Mouse (Mus musculus) liver, adult 2 months (tissue): ENCODE data around the gene Cntnap5b. TPM values are rescaled to one million over a fixed set of nuclear protein-coding genes. Genes with fewer than 3 reads are reported as not detected.
A peak's percentile ranks its signal among the peaks of the same experiment; 100 is the strongest.

ENCODE experiments used
- DNase-seq: peaks from one replicate; pipeline ENCODE4 v3.0.0-alpha.2; 2011; ENCODE audit warnings: low read depth, low spot score; ENCODE audit errors: extremely low read depth
- H3K27ac ChIP-seq: fragments of 200-500 bp; replicated peaks from 2 replicates; pipeline ENCODE4 v1.5.1; 2012; ENCODE audit warnings: low read depth, mild to moderate bottlenecking, control low read depth, inconsistent platforms, low read length; ENCODE audit not compliant: insufficient read depth
- H3K27me3 ChIP-seq: fragments of 200-500 bp; 2 replicates; pipeline ENCODE4 v1.6.1; 2012; ENCODE audit warnings: mild to moderate bottlenecking, moderate library complexity, low read length, inconsistent platforms; ENCODE audit not compliant: control insufficient read depth, insufficient read depth
- H3K36me3 ChIP-seq: fragments of 200-500 bp; 2 replicates; pipeline ENCODE4 v1.6.1; 2012; ENCODE audit warnings: low read length, inconsistent platforms; ENCODE audit not compliant: control insufficient read depth, insufficient read depth
- H3K4me1 ChIP-seq: fragments of 200-500 bp; 2 replicates; pipeline ENCODE4 v1.6.1; 2011; ENCODE audit warnings: low read length; ENCODE audit not compliant: control insufficient read depth, insufficient read depth
- H3K4me3 ChIP-seq: fragments of 200-500 bp; 2 replicates; pipeline ENCODE4 v1.5.1; 2011; ENCODE audit warnings: low read depth, mild to moderate bottlenecking, control low read depth, low read length, moderate library complexity; ENCODE audit not compliant: insufficient read depth
- H3K79me2 ChIP-seq: fragments of 200-500 bp; 2 replicates; pipeline ENCODE4 v1.6.1; 2012; ENCODE audit warnings: inconsistent platforms, mild to moderate bottlenecking, low read length, moderate library complexity; ENCODE audit not compliant: control insufficient read depth, insufficient read depth
- H3K9ac ChIP-seq: fragments of 200-500 bp; 2 replicates; pipeline ENCODE4 v1.6.1; 2012; ENCODE audit warnings: low read depth, mild to moderate bottlenecking, control low read depth, inconsistent platforms, low read length
- CTCF ChIP-seq: fragments of 200-500 bp; IDR thresholded peaks from 2 replicates; pipeline ENCODE4 v1.5.1; 2011; ENCODE audit warnings: low read depth, low read length, control low read depth
- POLR2A ChIP-seq: fragments of 200-500 bp; IDR thresholded peaks from 2 replicates; pipeline ENCODE4 v1.6.1; 2011; ENCODE audit warnings: low read length, control low read depth; ENCODE audit not compliant: insufficient read depth; ENCODE audit errors: extremely low read depth
- WGBS: fragments of 180-500 bp; shearing (Covaris S2); methylation state at CpG from one replicate; pipeline ENCODE4 v1.1.7; 2018; 5-methylcytosine and 5-hydroxymethylcytosine counted together
- polyA plus RNA-seq: library from polyadenylated mRNA; depleted of rRNA; stranded (reverse); fragments of >200 nt; gene quantifications from 2 replicates; pipeline ENCODE4 v1.2.3, GENCODE M21; 2012
- total RNA-seq: library from RNA; depleted of rRNA; stranded (reverse); fragments of >200 nt; gene quantifications from 2 replicates; pipeline ENCODE4 v1.2.3, GENCODE M21; 2014

Gene Cntnap5b
- total and polyA plus RNA-seq, 2 experiments: not detected

DNA sequence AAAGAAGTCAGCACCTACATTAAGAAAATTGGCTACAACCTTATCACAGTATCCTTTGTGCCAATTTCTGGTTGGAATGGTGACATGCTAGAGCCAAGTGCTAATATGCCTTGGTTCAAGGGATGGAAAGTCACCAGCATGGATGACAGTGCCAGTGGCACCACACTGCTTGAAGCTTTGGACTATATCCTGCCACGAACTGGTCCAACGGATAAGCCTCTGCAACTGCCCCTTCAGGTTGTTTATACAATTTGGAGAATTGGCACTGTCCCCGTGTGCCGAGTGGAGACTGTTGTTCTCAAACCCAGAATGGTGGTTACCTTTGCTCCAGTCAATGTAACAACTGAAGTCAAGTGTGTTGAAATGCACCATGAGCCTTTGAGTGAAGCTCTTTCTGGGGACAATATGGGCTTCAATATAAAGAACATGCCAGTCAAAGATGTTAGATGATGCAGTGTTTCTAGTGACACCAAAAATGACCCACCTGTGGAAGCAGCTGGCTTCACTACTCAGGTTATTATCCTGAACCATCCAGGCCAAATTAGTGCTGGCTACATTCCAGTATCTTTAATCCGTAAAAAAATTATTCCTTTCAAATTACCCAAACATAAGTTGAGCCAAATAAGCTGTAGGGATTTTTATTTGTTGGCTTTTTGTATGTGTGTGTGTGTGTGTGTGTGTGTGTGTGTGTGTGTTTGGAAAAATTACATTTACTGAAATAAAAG, 233.6 kb downstream of the Cntnap5b start:
- peak; percentile 3 for DNase-seq
- Histone ChIP-seq H3K4me1 (no peaks in the 10 kb centered on the region), H3K4me3 (no peak overlapping the region), H3K79me2 (no peaks in the 10 kb centered on the region), H3K27ac (no peak overlapping the region), H3K9ac (no peak overlapping the region), H3K36me3 (no peaks in the 10 kb centered on the region), H3K27me3 (no peaks in the 10 kb centered on the region)
- 68% methylated on average over 5 of the region's 5 CpGs for WGBS
- TF ChIP-seq POLR2A (no peak), CTCF (no peak)

DNA sequence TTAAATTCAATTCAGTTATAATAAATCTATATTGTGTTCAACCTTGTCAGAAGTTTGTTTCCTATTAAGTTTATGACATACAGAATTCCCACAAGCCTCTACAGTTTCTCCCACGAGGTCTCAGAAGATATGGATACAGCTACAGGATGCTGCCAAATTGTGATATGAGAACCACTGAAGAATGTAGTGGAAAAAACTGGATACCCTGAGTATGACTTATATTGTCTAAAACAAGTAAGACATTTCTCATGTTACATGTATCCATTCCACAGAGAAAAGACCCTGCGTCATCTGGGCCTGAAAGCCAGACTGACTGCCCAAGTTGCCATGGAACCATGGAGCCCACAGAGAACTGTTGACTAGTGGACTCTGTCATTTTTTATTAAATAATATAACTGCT, 269.2 kb downstream of the Cntnap5b start:
- TF ChIP-seq POLR2A (no peak), CTCF (no peak)
- 63% methylated on average over 2 of the region's 2 CpGs for WGBS
- no peaks in the 10 kb centered on the region for H3K79me2 ChIP-seq
- H3K9ac ChIP-seq: no peak overlapping the region
- no peak for DNase-seq
- no peaks in the 10 kb centered on the region for H3K27me3 ChIP-seq
- H3K4me1 ChIP-seq: no peaks in the 10 kb centered on the region
- H3K36me3 ChIP-seq: no peaks in the 10 kb centered on the region
- H3K27ac ChIP-seq: no peak overlapping the region
- H3K4me3 ChIP-seq: no peak overlapping the region

DNA sequence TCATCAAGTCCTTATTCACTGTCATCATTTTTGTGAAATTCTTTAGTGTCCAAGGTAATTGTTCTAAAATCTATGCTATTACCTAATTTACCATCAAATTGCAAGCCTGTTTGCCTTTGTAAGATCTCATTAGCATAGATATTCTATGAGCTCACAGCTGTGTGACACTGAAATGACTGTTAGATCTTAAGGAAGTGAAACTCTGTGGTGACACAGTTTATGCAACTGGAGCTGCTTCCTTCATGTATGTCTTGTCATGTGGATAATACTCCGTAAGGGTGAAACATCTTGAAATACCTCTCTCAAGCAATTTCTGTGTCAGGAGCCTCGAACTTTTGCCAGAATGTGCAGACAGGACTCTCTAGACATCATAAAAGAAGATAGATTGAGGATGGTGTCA, 307.2 kb downstream of the Cntnap5b start:
- WGBS: 65% methylated on average over 2 of the region's 2 CpGs

GRCm38 (mm10) chr1:100100516-100100915, 328.0 kb downstream of the Cntnap5b start:
- DNase-seq: no peak
- H3K9ac ChIP-seq: no peak overlapping the region
- no peak overlapping the region for H3K4me3 ChIP-seq

More for the DNA sequence above, 307.2 kb downstream of the Cntnap5b start:
- Histone ChIP-seq H3K36me3 (no peaks in the 10 kb centered on the region), H3K4me1 (no peaks in the 10 kb centered on the region), H3K27me3 (no peaks in the 10 kb centered on the region), H3K4me3 (no peak overlapping the region), H3K27ac (no peak overlapping the region), H3K9ac (no peak overlapping the region), H3K79me2 (no peaks in the 10 kb centered on the region)
- no peak for DNase-seq
- no peak for TF ChIP-seq CTCF
- TF ChIP-seq POLR2A: no peak

DNA sequence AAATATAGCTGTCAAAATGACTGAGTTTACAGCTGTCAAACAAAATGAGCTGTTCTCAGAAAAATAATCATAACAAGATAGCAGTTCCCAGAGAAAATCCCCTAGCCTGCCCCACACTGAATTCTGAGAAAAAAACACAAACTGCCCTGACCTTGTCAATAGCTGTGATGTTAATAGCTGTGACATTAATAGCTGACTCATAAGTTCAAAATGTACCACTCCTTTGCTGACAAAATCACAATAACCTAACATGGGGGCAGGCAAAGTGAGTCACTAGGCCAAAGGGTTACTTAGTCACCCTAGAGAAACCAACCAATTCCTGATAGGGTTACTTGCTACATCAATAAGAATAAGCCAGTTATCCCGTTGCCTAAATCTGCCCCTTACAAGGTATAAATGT, 328.5 kb downstream of the Cntnap5b start:
- Histone ChIP-seq H3K9ac (no peak overlapping the region), H3K27me3 (no peaks in the 10 kb centered on the region), H3K4me1 (no peaks in the 10 kb centered on the region), H3K36me3 (no peaks in the 10 kb centered on the region), H3K27ac (no peak overlapping the region), H3K79me2 (no peaks in the 10 kb centered on the region), H3K4me3 (no peak overlapping the region)
- no peak for TF ChIP-seq POLR2A
- no peak for TF ChIP-seq CTCF
- 44% methylated on average over 1 of the region's 1 CpGs for WGBS
- DNase-seq: peak; percentile 10

More at GRCm38 (mm10) chr1:100100516-100100915, 328.0 kb downstream of the Cntnap5b start:
- TF ChIP-seq POLR2A (no peak), CTCF (no peak)
- H3K27me3 ChIP-seq: no peaks in the 10 kb centered on the region
- H3K79me2 ChIP-seq: no peaks in the 10 kb centered on the region
- H3K4me1 ChIP-seq: no peaks in the 10 kb centered on the region
- H3K27ac ChIP-seq: no peak overlapping the region
- H3K36me3 ChIP-seq: no peaks in the 10 kb centered on the region

DNA sequence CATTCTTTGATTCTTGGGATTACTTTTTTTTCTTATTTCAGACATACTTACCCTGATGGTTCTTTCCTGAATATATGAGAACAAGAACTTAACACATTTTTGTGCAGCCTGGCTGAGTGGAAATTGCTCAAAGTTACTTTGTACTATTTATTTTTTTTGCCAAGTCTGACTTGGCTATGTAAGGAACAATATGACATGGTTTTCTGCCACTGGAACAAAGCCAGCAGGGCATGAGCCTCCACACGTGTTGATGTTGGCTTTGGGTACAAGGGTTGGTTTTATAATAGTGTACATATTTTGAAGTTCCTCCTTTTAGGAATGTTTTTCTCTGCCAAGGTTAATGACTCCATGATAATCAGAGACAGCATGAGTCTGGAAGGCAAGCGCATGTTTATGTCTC, 331.8 kb downstream of the Cntnap5b start:
- WGBS: 52% methylated on average over 2 of the region's 2 CpGs
- H3K4me3 ChIP-seq: no peak overlapping the region
- H3K36me3 ChIP-seq: no peaks in the 10 kb centered on the region
- H3K9ac ChIP-seq: no peak overlapping the region
- H3K79me2 ChIP-seq: no peaks in the 10 kb centered on the region
- no peaks in the 10 kb centered on the region for H3K27me3 ChIP-seq
- DNase-seq: peak; percentile 29
- no peaks in the 10 kb centered on the region for H3K4me1 ChIP-seq
- H3K27ac ChIP-seq: no peak overlapping the region
- TF ChIP-seq POLR2A: no peak
- no peak for TF ChIP-seq CTCF
